Mouse (Mus musculus): ENCODE results near the gene Eif3k. TPM values are rescaled to one million over a fixed set of nuclear protein-coding genes. Genes with fewer than 3 reads are reported as not detected.

The Eif3k gene
- polyA plus RNA-seq, 1 experiment from 2014 or later = 356 TPM

GRCm38 (mm10) chr7:28965346-28965840 is 16.3 kb downstream of the Eif3k start:
- WGBS = 79% methylated on average over 5 of the region's 5 CpGs
- no peaks in the 10 kb centered on the region for H3K9me3 ChIP-seq (replicated peaks)
- peaks cover 14% of the 10 kb centered on the region for H3K36me3 ChIP-seq (ENCODE audit: poor library complexity, severe bottlenecking)
- no peak overlapping the region for H3K9ac ChIP-seq
- no peak overlapping the region for H3K4me2 ChIP-seq
- no peak for ATAC-seq
- H3K27ac ChIP-seq = no peak overlapping the region
- no peaks in the 10 kb centered on the region for H3K27me3 ChIP-seq
- H3K4me1 ChIP-seq = peaks cover 12% of the 10 kb centered on the region
- H3K4me3 ChIP-seq = no peak overlapping the region

GRCm38 (mm10) chr7:28963399-28963923 is 18.2 kb downstream of the Eif3k start:
- no peaks in the 10 kb centered on the region for H3K9me3 ChIP-seq (replicated peaks)
- H3K27me3 ChIP-seq = no peaks in the 10 kb centered on the region
- no peak overlapping the region for H3K27ac ChIP-seq
- ATAC-seq = no peak
- H3K36me3 ChIP-seq (ENCODE audit: poor library complexity, severe bottlenecking) = no peaks in the 10 kb centered on the region
- H3K4me1 ChIP-seq = peaks cover 31% of the 10 kb centered on the region
- no peak overlapping the region for H3K4me3 ChIP-seq
- WGBS = 87% methylated on average over 3 of the region's 3 CpGs
- no peak overlapping the region for H3K9ac ChIP-seq
- H3K4me2 ChIP-seq = no peak overlapping the region

- under 1% methylated on average over 76 of the region's 76 CpGs for WGBS
- peak within 1 kb of the TSS; percentile 90 for H3K4me2 ChIP-seq
- peak; percentile 94 for ATAC-seq
- H3K4me3 ChIP-seq = peak within 1 kb of the TSS; percentile 94
- H3K27ac ChIP-seq = peak within 1 kb of the TSS; percentile 84
- no peaks in the 10 kb centered on the region for H3K9me3 ChIP-seq (replicated peaks)
- peaks cover 43% of the 10 kb centered on the region for H3K4me1 ChIP-seq
- peak within 1 kb of the TSS; percentile 95 for H3K9ac ChIP-seq
- H3K27me3 ChIP-seq = no peaks in the 10 kb centered on the region
- no peaks in the 10 kb centered on the region for H3K36me3 ChIP-seq (ENCODE audit: poor library complexity, severe bottlenecking)
Measured at GRCm38 (mm10) chr7:28961927-28962670, 19.6 kb downstream of the Eif3k start, which contains the start of gene Actn4. Gene Actn4 (minus strand): TSS chr7:28962340.

- no peak for ATAC-seq
- H3K36me3 ChIP-seq (ENCODE audit: poor library complexity, severe bottlenecking) = no peaks in the 10 kb centered on the region
- H3K4me2 ChIP-seq = peak overlapping the region; percentile 90
- H3K4me1 ChIP-seq = peaks cover 47% of the 10 kb centered on the region
- no peaks in the 10 kb centered on the region for H3K9me3 ChIP-seq (replicated peaks)
- peak overlapping the region; percentile 84 for H3K27ac ChIP-seq
- WGBS = under 1% methylated on average over 7 of the region's 7 CpGs
- H3K4me3 ChIP-seq = peak overlapping the region; percentile 94
- no peaks in the 10 kb centered on the region for H3K27me3 ChIP-seq
- H3K9ac ChIP-seq = peak overlapping the region; percentile 95
Measured at GRCm38 (mm10) chr7:28961584-28961926, 20.1 kb downstream of the Eif3k start.

GRCm38 (mm10) chr7:28960354-28961046 is 21.2 kb downstream of the Eif3k start:
- ATAC-seq = no peak
- WGBS = 34% methylated on average over 9 of the region's 9 CpGs
- H3K9ac ChIP-seq = peak overlapping the region; percentile 95

GRCm38 (mm10) chr7:28959505-28960045 is 22.1 kb downstream of the Eif3k start:
- H3K9me3 ChIP-seq (replicated peaks) = no peaks in the 10 kb centered on the region
- H3K36me3 ChIP-seq (ENCODE audit: poor library complexity, severe bottlenecking) = no peaks in the 10 kb centered on the region
- 40% methylated on average over 6 of the region's 6 CpGs for WGBS
- H3K4me1 ChIP-seq = peaks cover 64% of the 10 kb centered on the region
- H3K4me2 ChIP-seq = peak overlapping the region; percentile 90
- H3K4me3 ChIP-seq = peak overlapping the region; percentile 94
- peak overlapping the region; percentile 95 for H3K9ac ChIP-seq
- no peaks in the 10 kb centered on the region for H3K27me3 ChIP-seq
- no peak overlapping the region for H3K27ac ChIP-seq
- no peak for ATAC-seq

More at GRCm38 (mm10) chr7:28960354-28961046, 21.2 kb downstream of the Eif3k start:
- peak overlapping the region; percentile 90 for H3K4me2 ChIP-seq
- no peaks in the 10 kb centered on the region for H3K36me3 ChIP-seq (ENCODE audit: poor library complexity, severe bottlenecking)
- H3K9me3 ChIP-seq (replicated peaks) = no peaks in the 10 kb centered on the region
- H3K27me3 ChIP-seq = no peaks in the 10 kb centered on the region
- peaks cover 54% of the 10 kb centered on the region for H3K4me1 ChIP-seq
- no peak overlapping the region for H3K27ac ChIP-seq
- peak overlapping the region; percentile 94 for H3K4me3 ChIP-seq

- Histone ChIP-seq H3K36me3 (ENCODE audit: poor library complexity, severe bottlenecking) (no peaks in the 10 kb centered on the region), H3K4me1 (peaks cover 68% of the 10 kb centered on the region), H3K9me3 (replicated peaks) (no peaks in the 10 kb centered on the region), H3K27ac (no peak overlapping the region), H3K4me3 (no peak overlapping the region), H3K27me3 (no peaks in the 10 kb centered on the region), H3K4me2 (peak overlapping the region; percentile 90; the same call in 1 of the 2 replicates), H3K9ac (0 out of 2 replicates have a peak overlapping the region, but pooled peaks have one; percentile 95)
- WGBS = 71% methylated on average over 1 of the region's 1 CpGs
- ATAC-seq = no peak
Measured at GRCm38 (mm10) chr7:28958770-28959169, 22.9 kb downstream of the Eif3k start.

GRCm38 (mm10) chr7:28957997-28958725 is 23.5 kb downstream of the Eif3k start:
- Histone ChIP-seq H3K4me2 (peak overlapping the region; percentile 90; the same call in 1 of the 2 replicates), H3K9me3 (replicated peaks) (no peaks in the 10 kb centered on the region), H3K4me1 (peaks cover 74% of the 10 kb centered on the region), H3K27ac (no peak overlapping the region), H3K9ac (no peak overlapping the region), H3K27me3 (no peaks in the 10 kb centered on the region), H3K36me3 (ENCODE audit: poor library complexity, severe bottlenecking) (no peaks in the 10 kb centered on the region), H3K4me3 (no peak overlapping the region)
- WGBS = 88% methylated on average over 1 of the region's 1 CpGs
- no peak for ATAC-seq

- ATAC-seq = no peak
- H3K36me3 ChIP-seq (ENCODE audit: poor library complexity, severe bottlenecking) = no peaks in the 10 kb centered on the region
- no peak overlapping the region for H3K4me2 ChIP-seq
- peaks cover 83% of the 10 kb centered on the region for H3K4me1 ChIP-seq
- no peak overlapping the region for H3K4me3 ChIP-seq
- H3K27ac ChIP-seq = no peak overlapping the region
- 80% methylated on average over 6 of the region's 6 CpGs for WGBS
- no peaks in the 10 kb centered on the region for H3K9me3 ChIP-seq (replicated peaks)
- H3K9ac ChIP-seq = no peak overlapping the region
- no peaks in the 10 kb centered on the region for H3K27me3 ChIP-seq
Measured at GRCm38 (mm10) chr7:28957286-28957685, 24.4 kb downstream of the Eif3k start.

- Histone ChIP-seq H3K27ac (no peak overlapping the region), H3K4me3 (no peak overlapping the region), H3K36me3 (ENCODE audit: poor library complexity, severe bottlenecking) (no peaks in the 10 kb centered on the region), H3K9ac (no peak overlapping the region), H3K4me2 (no peak overlapping the region), H3K27me3 (no peaks in the 10 kb centered on the region), H3K9me3 (replicated peaks) (no peaks in the 10 kb centered on the region), H3K4me1 (peaks cover 86% of the 10 kb centered on the region)
- ATAC-seq = no peak
- WGBS = 89% methylated on average over 1 of the region's 1 CpGs
Measured at GRCm38 (mm10) chr7:28956270-28956669, 25.4 kb downstream of the Eif3k start.

GRCm38 (mm10) chr7:28955295-28955897 is 26.3 kb downstream of the Eif3k start:
- Histone ChIP-seq H3K27me3 (no peaks in the 10 kb centered on the region), H3K4me2 (no peak overlapping the region), H3K4me1 (peaks cover 77% of the 10 kb centered on the region), H3K36me3 (ENCODE audit: poor library complexity, severe bottlenecking) (peaks cover 3% of the 10 kb centered on the region), H3K9me3 (replicated peaks) (no peaks in the 10 kb centered on the region), H3K9ac (no peak overlapping the region; the same call in 1 of the 2 replicates), H3K27ac (peak overlapping the region; percentile 20; the same call in 1 of the 2 replicates), H3K4me3 (no peak overlapping the region)
- 43% methylated on average over 5 of the region's 5 CpGs for WGBS
- ATAC-seq = no peak
